Mouse (Mus musculus): ENCODE measurements around the gene Nckap5l.

DNA sequence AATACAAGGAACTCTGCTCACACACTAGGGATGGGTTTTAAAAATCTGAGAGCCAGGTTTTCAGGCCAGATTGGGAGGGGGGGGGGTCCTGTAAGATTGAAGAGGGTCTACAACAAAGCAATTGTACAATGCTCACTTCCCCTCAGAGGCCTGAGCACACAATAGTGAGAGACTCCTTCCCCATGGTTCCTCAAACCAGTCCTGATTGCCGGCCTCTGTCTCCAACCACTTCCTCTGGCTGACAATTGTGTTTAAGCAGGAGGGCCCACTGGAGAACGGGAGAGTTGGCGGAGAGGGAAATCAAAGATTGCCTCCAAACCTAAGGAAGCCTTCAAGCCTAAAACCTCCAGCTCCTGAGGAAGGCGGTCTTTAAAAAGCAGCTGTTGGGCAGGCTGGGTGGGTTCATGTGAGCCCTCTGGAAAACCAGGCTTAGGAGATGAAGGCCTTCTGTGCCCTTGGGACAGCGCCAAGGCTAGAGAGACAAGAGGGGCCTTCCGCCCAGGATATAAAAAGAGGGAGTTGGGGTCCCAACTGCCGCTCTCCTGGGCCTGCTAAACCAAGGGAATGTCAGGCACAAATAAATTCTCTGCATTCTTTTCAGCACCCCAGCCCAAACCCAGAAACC, 1.1 kb downstream of the Nckap5l start:
- TF ChIP-seq GATA1 (IDR thresholded peaks at IDR 0.05; ENCODE audit: borderline replicate concordance, low read length) (no peak), FLI1 (IDR thresholded peaks at IDR 0.05; ENCODE audit: low read length) (no peak)
